Mouse (Mus musculus) liver, postnatal 0 days (tissue): Measurements from ENCODE around the gene Rps6ka5.

ENCODE experiments used
- CTCF ChIP-seq: sonication (generic); IDR thresholded peaks from 2 replicates; pipeline ENCODE4 v1.5.1; 2016; ENCODE audit warnings: antibody characterized with exemption, low read depth
- EP300 ChIP-seq: IDR thresholded peaks from 2 replicates; pipeline ENCODE4 v1.6.1; 2016; ENCODE audit warnings: antibody characterized with exemption, low read depth, mild to moderate bottlenecking

DNA sequence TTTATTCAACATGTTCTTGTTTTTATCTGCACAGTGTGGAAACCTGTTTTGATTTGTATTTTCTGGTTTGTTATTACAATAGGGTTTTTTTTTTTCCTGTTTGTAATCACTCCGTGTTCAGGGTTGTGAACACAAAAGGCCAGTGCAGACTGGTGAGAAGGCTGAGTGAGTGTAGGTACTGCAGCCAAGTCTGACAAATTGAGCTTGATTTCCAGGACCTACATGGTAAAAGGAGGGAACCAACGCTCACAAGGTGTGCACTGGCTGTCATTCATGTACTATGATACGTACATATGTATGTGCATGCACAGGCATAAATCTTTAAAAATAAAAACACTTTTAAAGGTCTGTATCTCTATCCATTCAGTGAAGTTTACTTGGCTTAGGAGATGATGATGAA, 31.5 kb downstream of the Rps6ka5 start:
- no peak for TF ChIP-seq CTCF
- no peak for TF ChIP-seq EP300
